Mouse (Mus musculus) thymus, adult 2 months (tissue): ENCODE results near the gene Sdhb.

Experiments
- CTCF ChIP-seq: fragments of 200-500 bp; IDR thresholded peaks from 2 replicates; pipeline ENCODE4 v1.5.1; 2012; ENCODE audit warnings: mild to moderate bottlenecking, control low read depth, low read length, moderate library complexity, borderline replicate concordance; ENCODE audit not compliant: control insufficient read depth, poor library complexity, insufficient read depth; ENCODE audit errors: extremely low read depth
- POLR2A ChIP-seq: fragments of 200-500 bp; IDR thresholded peaks from 2 replicates; pipeline ENCODE4 v1.6.1; 2012; ENCODE audit warnings: mild to moderate bottlenecking, low read length, control low read depth, moderate library complexity; ENCODE audit not compliant: control insufficient read depth, poor library complexity, insufficient read depth; ENCODE audit errors: extremely low read depth

GRCm38 (mm10) chr4:140916296-140916695 is 44.7 kb upstream of the Sdhb start:
- TF ChIP-seq POLR2A (no peak), CTCF (no peak)
